Mouse (Mus musculus): ENCODE results near the gene Actr3. TPM values are rescaled to one million over a fixed set of nuclear protein-coding genes. Genes with fewer than 3 reads are reported as not detected.

Actr3 gene
- polyA plus RNA-seq, 1 experiment from 2014 or later, result 214 TPM

DNA sequence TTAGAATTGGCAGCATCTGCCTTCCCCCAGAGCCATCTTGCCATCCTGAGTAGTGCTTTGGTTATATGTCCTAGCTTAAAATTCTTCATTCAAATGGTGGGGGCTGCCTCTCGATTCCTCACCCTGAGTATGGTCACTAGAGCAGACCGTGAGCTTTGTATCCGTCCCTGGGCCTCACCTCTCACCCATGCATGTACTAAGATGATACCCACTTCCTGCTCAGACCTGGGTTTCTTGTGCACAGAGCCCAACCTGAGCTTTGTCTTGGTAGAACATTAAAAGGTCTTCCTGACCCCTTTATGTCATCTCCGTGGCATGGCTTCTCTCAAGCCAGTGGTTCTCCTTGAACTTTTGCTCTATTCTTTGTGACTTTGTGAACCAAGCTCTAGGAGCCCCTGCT is 28.5 kb upstream of the Actr3 start:
- Histone ChIP-seq H3K4me1 (no peaks in the 10 kb centered on the region), H3K9ac (replicated peaks) (no peak overlapping the region), H3K36me3 (no peaks in the 10 kb centered on the region), H3K9me3 (replicated peaks) (no peaks in the 10 kb centered on the region), H3K27ac (replicated peaks) (no peak overlapping the region), H3K27me3 (replicated peaks) (no peaks in the 10 kb centered on the region), H3K4me2 (no peak overlapping the region), H3K4me3 (replicated peaks) (no peak overlapping the region)
- ATAC-seq (ENCODE audit: low FRiP score), result no peak
- 92% methylated on average over 4 of the region's 4 CpGs for WGBS

DNA sequence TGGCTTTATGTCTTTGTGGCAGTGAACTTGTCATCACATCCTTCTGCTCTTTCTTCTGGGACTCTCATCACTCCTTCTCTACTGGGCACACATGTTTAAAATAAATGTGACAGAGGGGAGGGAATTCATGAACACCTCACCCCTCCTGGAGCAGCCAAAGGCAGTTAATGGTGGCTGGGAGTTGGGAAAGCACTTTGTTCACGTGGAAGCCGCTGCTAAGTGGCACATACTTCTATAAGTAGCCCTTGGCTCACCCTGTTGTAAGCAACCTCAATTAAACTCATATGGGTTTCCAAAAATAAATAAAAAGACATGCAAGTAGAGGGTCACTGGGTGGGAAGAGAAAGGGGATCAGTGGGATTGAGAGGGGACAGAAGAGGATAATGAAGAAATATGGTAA is 27.8 kb upstream of the Actr3 start:
- no peak overlapping the region for H3K4me3 ChIP-seq (replicated peaks)
- H3K27me3 ChIP-seq (replicated peaks), result no peaks in the 10 kb centered on the region
- no peaks in the 10 kb centered on the region for H3K9me3 ChIP-seq (replicated peaks)
- WGBS, result 84% methylated on average over 2 of the region's 2 CpGs
- ATAC-seq (ENCODE audit: low FRiP score), result no peak
- no peaks in the 10 kb centered on the region for H3K36me3 ChIP-seq
- H3K27ac ChIP-seq (replicated peaks), result no peak overlapping the region
- H3K4me2 ChIP-seq, result no peak overlapping the region
- no peaks in the 10 kb centered on the region for H3K4me1 ChIP-seq
- no peak overlapping the region for H3K9ac ChIP-seq (replicated peaks)

DNA sequence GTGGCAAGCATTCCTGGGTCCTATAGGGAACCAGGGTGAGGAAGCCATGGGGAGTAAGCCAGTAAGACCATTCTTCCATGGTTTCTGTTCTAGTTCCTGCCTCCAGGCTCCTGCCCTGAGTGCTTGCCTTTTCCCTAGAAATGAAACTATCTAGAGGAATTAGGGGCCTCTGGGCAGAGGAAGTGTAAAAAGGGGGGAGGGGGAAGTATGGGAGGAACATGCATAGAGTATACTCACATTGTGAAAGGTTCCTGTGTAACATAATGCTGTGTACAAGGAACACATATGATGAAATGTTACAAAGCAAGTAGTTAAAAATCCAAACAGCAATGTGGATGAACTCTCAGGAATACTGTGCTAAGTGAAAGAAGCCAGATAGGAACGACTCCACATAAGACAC is 27.4 kb upstream of the Actr3 start:
- ATAC-seq (ENCODE audit: low FRiP score), result no peak
- Histone ChIP-seq H3K36me3 (no peaks in the 10 kb centered on the region), H3K4me1 (no peaks in the 10 kb centered on the region), H3K4me2 (no peak overlapping the region), H3K27me3 (replicated peaks) (no peaks in the 10 kb centered on the region), H3K9me3 (replicated peaks) (no peaks in the 10 kb centered on the region), H3K27ac (replicated peaks) (no peak overlapping the region), H3K4me3 (replicated peaks) (no peak overlapping the region), H3K9ac (replicated peaks) (no peak overlapping the region)
- WGBS, result 87% methylated on average over 1 of the region's 1 CpGs

DNA sequence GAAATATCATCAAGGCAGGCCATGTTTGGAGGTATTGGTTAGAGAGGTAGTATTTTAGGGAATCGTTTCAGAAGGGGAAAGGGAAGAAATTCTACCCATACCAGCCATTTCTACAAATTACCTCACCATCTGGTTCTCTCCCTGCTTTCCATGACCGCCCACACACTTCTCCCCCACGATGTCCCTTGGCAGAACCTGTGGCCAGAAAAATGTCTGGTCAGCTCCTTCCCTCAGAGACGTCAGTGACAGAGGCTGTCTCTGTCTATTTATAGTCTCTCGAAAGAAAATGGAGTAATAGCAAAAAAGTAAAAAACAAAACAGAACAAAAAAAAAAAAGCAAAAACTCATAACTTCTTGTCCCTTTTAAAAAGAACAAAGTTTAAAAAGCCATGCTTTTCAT is 23.0 kb upstream of the Actr3 start:
- WGBS, result 85% methylated on average over 5 of the region's 5 CpGs
- H3K9me3 ChIP-seq (replicated peaks), result no peaks in the 10 kb centered on the region
- no peak for ATAC-seq (ENCODE audit: low FRiP score)
- H3K4me2 ChIP-seq, result no peak overlapping the region
- H3K9ac ChIP-seq (replicated peaks), result no peak overlapping the region
- H3K27ac ChIP-seq (replicated peaks), result no peak overlapping the region
- H3K4me3 ChIP-seq (replicated peaks), result no peak overlapping the region
- no peaks in the 10 kb centered on the region for H3K36me3 ChIP-seq
- peaks cover 4% of the 10 kb centered on the region; the same call in 1 of the 2 replicates for H3K4me1 ChIP-seq
- H3K27me3 ChIP-seq (replicated peaks), result no peaks in the 10 kb centered on the region

DNA sequence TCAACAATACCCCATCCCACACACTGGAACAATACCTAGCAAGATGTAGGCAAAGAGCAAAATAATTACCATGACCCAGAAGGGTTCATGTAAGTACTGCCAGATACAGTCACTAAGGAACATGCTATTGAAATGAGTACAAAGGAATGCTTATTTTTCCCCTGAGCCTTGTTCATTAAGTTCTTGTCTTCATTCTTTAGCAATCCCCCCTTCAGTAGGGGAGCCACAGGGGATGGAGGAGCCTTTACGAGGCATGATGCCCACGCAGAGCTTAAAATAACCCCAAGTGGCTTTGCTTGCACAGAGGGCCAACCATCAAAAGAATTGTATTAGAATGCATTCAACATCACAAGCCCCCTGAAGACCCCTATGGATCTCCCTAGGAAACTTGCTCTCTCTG is 19.6 kb upstream of the Actr3 start:
- H3K27me3 ChIP-seq (replicated peaks), result no peaks in the 10 kb centered on the region
- H3K4me1 ChIP-seq, result peaks cover 4% of the 10 kb centered on the region; the same call in 1 of the 2 replicates
- ATAC-seq (ENCODE audit: low FRiP score), result no peak
- no peaks in the 10 kb centered on the region for H3K9me3 ChIP-seq (replicated peaks)
- 29% methylated on average over 2 of the region's 2 CpGs for WGBS
- H3K27ac ChIP-seq (replicated peaks), result no peak overlapping the region
- no peaks in the 10 kb centered on the region for H3K36me3 ChIP-seq
- no peak overlapping the region for H3K9ac ChIP-seq (replicated peaks)
- no peak overlapping the region for H3K4me3 ChIP-seq (replicated peaks)
- H3K4me2 ChIP-seq, result no peak overlapping the region

DNA sequence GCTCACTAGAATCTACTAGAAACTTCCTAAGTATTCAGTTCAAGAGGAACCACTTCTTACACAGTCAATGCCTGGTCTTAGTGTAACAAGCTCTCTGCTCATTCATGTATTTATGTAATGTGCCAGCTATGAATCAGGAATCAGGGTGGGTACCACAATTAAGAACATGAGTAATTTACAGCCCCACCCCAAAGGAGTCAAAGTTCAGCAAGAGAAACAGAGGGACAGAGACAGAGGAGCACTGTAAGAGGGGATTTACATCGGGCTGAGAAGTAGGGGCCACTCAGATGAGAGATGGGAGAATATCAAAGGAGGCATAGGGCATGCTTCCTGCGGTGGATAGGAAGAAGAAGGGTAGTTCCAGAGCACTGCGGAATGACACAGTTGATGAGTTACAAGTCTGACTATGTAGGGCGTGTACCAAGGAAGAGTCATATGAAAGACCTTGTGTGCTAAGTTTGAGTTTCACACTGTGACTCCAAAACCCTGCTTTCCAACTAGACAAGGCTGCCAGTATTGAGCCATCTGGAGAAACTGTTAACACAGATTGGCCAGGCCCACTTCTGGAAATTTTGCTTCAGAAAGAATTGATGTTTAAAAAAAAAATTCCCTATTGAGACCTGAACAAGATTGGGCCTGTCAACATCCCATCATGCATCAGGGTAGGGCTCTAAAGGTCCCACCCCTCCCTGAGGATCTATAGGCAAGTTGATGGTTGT is 14.9 kb upstream of the Actr3 start:
- no peaks in the 10 kb centered on the region for H3K9me3 ChIP-seq (replicated peaks)
- H3K4me3 ChIP-seq (replicated peaks), result no peak overlapping the region
- H3K36me3 ChIP-seq, result no peaks in the 10 kb centered on the region
- no peak for ATAC-seq (ENCODE audit: low FRiP score)
- WGBS, result 88% methylated on average over 4 of the region's 4 CpGs
- H3K9ac ChIP-seq (replicated peaks), result no peak overlapping the region
- H3K4me1 ChIP-seq, result peaks cover 4% of the 10 kb centered on the region; the same call in 1 of the 2 replicates
- no peak overlapping the region for H3K27ac ChIP-seq (replicated peaks)
- H3K4me2 ChIP-seq, result no peak overlapping the region
- no peaks in the 10 kb centered on the region for H3K27me3 ChIP-seq (replicated peaks)

DNA sequence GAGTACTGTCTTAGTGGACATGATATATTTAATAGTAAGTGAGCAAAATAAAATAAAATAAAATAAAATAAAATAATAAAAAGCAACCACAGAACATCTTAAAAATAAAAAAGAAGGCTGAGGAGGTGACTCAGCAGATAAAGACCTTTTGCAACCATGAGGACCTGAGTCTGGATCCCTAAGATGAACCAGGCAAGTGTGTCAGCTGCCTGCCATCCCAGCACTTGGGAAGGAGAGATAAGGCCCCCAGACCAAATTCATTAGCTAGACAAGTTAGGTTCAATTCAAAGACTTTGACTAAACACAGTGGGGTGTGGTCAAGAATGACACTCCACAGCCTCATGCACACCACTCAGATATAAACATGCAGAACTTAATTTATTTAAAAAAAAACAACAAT is 12.4 kb upstream of the Actr3 start:
- no peak overlapping the region for H3K4me3 ChIP-seq (replicated peaks)
- H3K9ac ChIP-seq (replicated peaks), result no peak overlapping the region
- H3K27me3 ChIP-seq (replicated peaks), result no peaks in the 10 kb centered on the region
- H3K27ac ChIP-seq (replicated peaks), result no peak overlapping the region
- H3K36me3 ChIP-seq, result no peaks in the 10 kb centered on the region
- H3K9me3 ChIP-seq (replicated peaks), result no peaks in the 10 kb centered on the region
- ATAC-seq (ENCODE audit: low FRiP score), result no peak
- no peak overlapping the region for H3K4me2 ChIP-seq
- H3K4me1 ChIP-seq, result no peaks in the 10 kb centered on the region

DNA sequence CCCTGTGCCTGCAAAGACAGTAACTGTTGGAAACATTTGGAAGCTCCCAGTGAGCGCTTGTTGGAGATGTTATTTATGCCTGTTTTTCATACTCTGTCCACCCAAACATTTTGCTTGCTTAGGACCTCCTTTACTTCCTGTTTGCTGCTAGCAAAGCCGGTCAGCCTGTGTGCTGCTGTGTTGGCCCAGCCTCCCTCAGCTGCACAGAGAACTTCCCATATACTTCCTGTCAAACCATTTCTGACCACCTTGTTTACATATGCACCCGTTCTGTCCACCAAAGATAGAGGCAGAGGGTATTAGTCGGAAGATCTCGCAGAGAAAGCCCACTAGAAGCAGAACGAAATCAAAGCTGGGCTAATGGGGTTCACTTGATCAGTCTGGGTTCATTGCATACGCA is 6.2 kb upstream of the Actr3 start:
- 85% methylated on average over 7 of the region's 7 CpGs for WGBS

DNA sequence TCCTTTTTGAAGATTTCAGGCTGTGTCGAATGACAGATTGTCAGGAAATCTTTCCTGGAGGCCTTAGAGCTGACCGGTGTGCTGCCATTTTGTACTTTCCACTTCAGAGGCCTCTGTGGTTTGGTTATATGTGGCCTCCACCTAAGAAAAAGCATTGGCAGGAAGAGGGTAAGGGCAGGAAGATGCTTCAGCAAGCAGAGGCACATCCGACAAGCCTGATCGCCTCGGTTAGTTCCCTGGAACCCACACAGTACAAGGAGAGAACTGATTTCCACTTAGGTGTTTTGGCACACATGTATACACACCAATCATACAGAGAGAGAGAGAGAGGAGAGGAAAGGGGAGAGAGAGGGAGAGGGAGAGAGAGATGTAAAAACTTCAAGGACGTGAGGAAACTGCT is 5.7 kb upstream of the Actr3 start:
- whole genome bisulfite sequencing, result 85% methylated on average over 6 of the region's 6 CpGs
- Histone ChIP-seq H3K9ac (replicated peaks) (no peak overlapping the region), H3K4me1 (peaks cover 3% of the 10 kb centered on the region), H3K4me3 (replicated peaks) (no peak overlapping the region), H3K36me3 (no peaks in the 10 kb centered on the region), H3K4me2 (no peak overlapping the region), H3K27me3 (replicated peaks) (no peaks in the 10 kb centered on the region), H3K9me3 (replicated peaks) (no peaks in the 10 kb centered on the region), H3K27ac (replicated peaks) (no peak overlapping the region)
- ATAC-seq (ENCODE audit: low FRiP score), result no peak

More for the DNA sequence above, 6.2 kb upstream of the Actr3 start:
- Histone ChIP-seq H3K36me3 (no peaks in the 10 kb centered on the region), H3K4me2 (no peak overlapping the region), H3K27ac (replicated peaks) (no peak overlapping the region), H3K9me3 (replicated peaks) (no peaks in the 10 kb centered on the region), H3K4me3 (replicated peaks) (no peak overlapping the region), H3K9ac (replicated peaks) (no peak overlapping the region), H3K4me1 (no peaks in the 10 kb centered on the region), H3K27me3 (replicated peaks) (no peaks in the 10 kb centered on the region)
- no peak for ATAC-seq (ENCODE audit: low FRiP score)

DNA sequence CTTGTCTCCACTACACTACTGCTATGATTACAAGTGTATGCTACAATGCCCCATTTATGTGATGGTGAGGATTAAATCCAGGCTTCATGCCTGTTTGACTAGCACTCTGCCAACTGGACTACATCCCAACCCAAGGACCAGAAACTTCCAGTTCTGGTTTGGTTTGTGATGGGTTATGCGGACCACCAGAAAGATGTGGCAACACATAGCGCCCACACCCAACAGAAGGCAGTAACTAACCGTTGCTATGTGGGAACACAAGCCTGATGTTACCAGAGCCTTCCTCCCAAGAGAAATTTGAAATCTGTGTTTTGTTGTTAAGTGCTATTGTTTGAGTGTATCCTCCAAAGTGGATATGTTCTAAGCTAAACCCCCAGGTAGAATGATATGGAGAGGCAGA is 4.0 kb upstream of the Actr3 start:
- Histone ChIP-seq H3K27me3 (replicated peaks) (no peaks in the 10 kb centered on the region), H3K4me2 (no peak overlapping the region), H3K27ac (replicated peaks) (no peak overlapping the region), H3K36me3 (no peaks in the 10 kb centered on the region), H3K4me1 (peaks cover 5% of the 10 kb centered on the region), H3K4me3 (replicated peaks) (no peak overlapping the region), H3K9me3 (replicated peaks) (no peaks in the 10 kb centered on the region), H3K9ac (replicated peaks) (no peak overlapping the region)
- no peak for ATAC-seq (ENCODE audit: low FRiP score)
- WGBS, result 96% methylated on average over 3 of the region's 3 CpGs

DNA sequence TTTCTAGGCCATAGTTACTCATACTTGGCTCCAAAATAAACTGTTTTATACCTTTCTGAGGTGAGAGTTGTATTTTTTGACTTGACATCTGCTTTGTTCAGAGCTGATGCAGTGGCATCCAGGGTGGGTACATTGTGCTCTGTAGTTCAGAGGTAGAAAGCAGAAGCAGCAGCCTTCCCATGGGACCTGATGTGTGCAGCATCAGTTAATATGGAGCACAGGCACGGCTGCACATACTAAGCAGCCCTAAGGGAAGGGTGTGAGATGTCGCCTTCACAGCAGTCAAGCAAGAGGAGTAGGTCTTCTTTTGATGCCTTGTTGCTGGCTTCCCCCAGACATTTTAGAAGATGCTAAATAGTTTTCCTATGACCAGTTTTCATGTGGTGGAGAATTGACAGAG is 3.3 kb upstream of the Actr3 start:
- Histone ChIP-seq H3K27me3 (replicated peaks) (no peaks in the 10 kb centered on the region), H3K9me3 (replicated peaks) (no peaks in the 10 kb centered on the region), H3K36me3 (no peaks in the 10 kb centered on the region), H3K27ac (replicated peaks) (no peak overlapping the region), H3K4me2 (no peak overlapping the region), H3K9ac (replicated peaks) (no peak overlapping the region), H3K4me1 (peaks cover 10% of the 10 kb centered on the region), H3K4me3 (replicated peaks) (no peak overlapping the region)
- WGBS, result 77% methylated on average over 2 of the region's 2 CpGs
- ATAC-seq (ENCODE audit: low FRiP score), result no peak

DNA sequence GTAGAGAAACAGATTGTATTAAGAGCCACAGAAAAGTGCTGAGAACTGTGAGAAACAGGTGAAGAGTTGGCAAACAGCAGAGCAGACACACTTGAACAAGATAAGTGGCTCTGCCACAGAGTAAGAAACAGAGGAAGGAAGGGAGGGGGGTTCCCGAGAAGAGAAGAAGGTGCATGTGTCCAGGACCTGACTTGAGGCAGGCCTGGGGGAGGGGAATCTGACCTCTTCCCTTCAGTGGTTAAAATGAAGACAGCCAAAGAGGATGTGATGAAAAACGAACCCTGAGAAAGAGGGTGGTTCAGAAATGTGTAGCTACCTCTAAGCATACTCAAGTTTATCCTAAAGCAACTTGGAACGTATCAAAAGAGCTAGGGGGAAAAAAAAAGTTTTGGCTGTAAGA is 2.4 kb upstream of the Actr3 start:
- Histone ChIP-seq H3K4me2 (no peak overlapping the region), H3K4me1 (peaks cover 18% of the 10 kb centered on the region), H3K27ac (replicated peaks) (no peak overlapping the region), H3K36me3 (no peaks in the 10 kb centered on the region), H3K27me3 (replicated peaks) (no peaks in the 10 kb centered on the region), H3K9me3 (replicated peaks) (no peaks in the 10 kb centered on the region), H3K4me3 (replicated peaks) (no peak overlapping the region), H3K9ac (replicated peaks) (no peak overlapping the region)
- 54% methylated on average over 3 of the region's 3 CpGs for WGBS
- no peak for ATAC-seq (ENCODE audit: low FRiP score)

DNA sequence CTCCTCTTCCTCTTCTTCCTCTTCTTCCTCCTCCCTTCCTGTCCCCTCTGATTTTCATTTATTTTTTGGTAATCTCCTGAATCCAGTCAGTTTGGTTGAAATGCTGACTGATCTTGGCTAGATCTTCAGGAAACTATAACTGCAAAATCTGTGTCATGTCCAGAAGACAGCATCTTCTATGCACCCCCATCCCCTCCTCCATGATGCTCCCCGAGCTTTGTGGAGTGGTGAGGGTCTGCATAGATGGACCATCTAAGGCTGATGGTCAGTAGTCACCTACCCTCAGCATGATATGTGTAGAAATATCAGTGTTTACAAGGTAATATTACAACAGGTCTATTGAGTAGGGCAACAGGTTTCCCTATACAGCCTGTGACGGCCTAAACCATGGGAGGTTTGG is 1.6 kb upstream of the Actr3 start:
- H3K27ac ChIP-seq (replicated peaks), result no peak overlapping the region
- ATAC-seq (ENCODE audit: low FRiP score), result no peak
- H3K4me1 ChIP-seq, result peaks cover 23% of the 10 kb centered on the region
- H3K9ac ChIP-seq (replicated peaks), result no peak overlapping the region
- H3K4me3 ChIP-seq (replicated peaks), result no peak overlapping the region
- H3K36me3 ChIP-seq, result no peaks in the 10 kb centered on the region
- H3K27me3 ChIP-seq (replicated peaks), result no peaks in the 10 kb centered on the region
- H3K4me2 ChIP-seq, result no peak overlapping the region
- 89% methylated on average over 2 of the region's 2 CpGs for WGBS
- H3K9me3 ChIP-seq (replicated peaks), result no peaks in the 10 kb centered on the region
